Mouse (Mus musculus) hindbrain, embryonic 11.5 days (tissue): Measurements from ENCODE around the gene Nr2c1. TPM values are rescaled to one million over a fixed set of nuclear protein-coding genes. Genes with fewer than 3 reads are reported as not detected.

Experiments
- ATAC-seq: fragments of 200-750 bp; cut with Nextera tagmentation; 2 replicates; pipeline ENCODE4 v1.8.0; 2017; ENCODE audit warnings: mild to moderate bottlenecking, moderate TSS enrichment, moderate library complexity; ENCODE audit not compliant: low FRiP score
- DNase-seq: peaks from one replicate; pipeline ENCODE4 v3.0.0-alpha.2; 2015; ENCODE audit warnings: low spot score
- H3K27ac ChIP-seq: fragments of 300-500 bp; sonication (generic); 2 replicates; pipeline ENCODE4 v1.5.1; 2014; ENCODE audit warnings: mild to moderate bottlenecking, low read depth, low read length
- H3K27me3 ChIP-seq: fragments of 300-500 bp; sonication (generic); 2 replicates; pipeline ENCODE4 v1.6.1; 2014; ENCODE audit warnings: mild to moderate bottlenecking, low read length, moderate library complexity, mixed read lengths; ENCODE audit not compliant: control insufficient read depth, insufficient read depth
- H3K36me3 ChIP-seq: fragments of 300-500 bp; sonication (generic); 2 replicates; pipeline ENCODE4 v1.6.1; 2014; ENCODE audit warnings: mild to moderate bottlenecking, low read length, moderate library complexity, mixed read lengths; ENCODE audit not compliant: control insufficient read depth, insufficient read depth
- H3K4me1 ChIP-seq: fragments of 300-500 bp; sonication (generic); replicated peaks from 2 replicates; pipeline ENCODE4 v1.6.1; 2014; ENCODE audit warnings: low read length, mixed read lengths; ENCODE audit not compliant: control insufficient read depth, insufficient read depth
- H3K4me2 ChIP-seq: fragments of 300-500 bp; sonication (generic); replicated peaks from 2 replicates; pipeline ENCODE4 v1.6.1; 2014; ENCODE audit warnings: mild to moderate bottlenecking, low read depth, low read length
- H3K4me3 ChIP-seq: fragments of 300-500 bp; sonication (generic); 2 replicates; pipeline ENCODE4 v1.5.1; 2014; ENCODE audit warnings: low read depth, low read length
- H3K9ac ChIP-seq: fragments of 300-500 bp; sonication (generic); 2 replicates; pipeline ENCODE4 v1.6.1; 2014; ENCODE audit warnings: low read depth, low read length
- H3K9me3 ChIP-seq: fragments of 300-500 bp; sonication (generic); 2 replicates; pipeline ENCODE4 v1.6.1; 2016; ENCODE audit warnings: low read length; ENCODE audit not compliant: control insufficient read depth
- WGBS: fragments of 180-500 bp; shearing (Covaris S2); extraction: QIAGEN DNeasy Blood & Tissue Kit; methylation state at CpG from one replicate; pipeline ENCODE4 v1.1.7; 2014; 5-methylcytosine and 5-hydroxymethylcytosine counted together
- polyA plus RNA-seq: library from polyadenylated mRNA; unstranded; fragments of >200 nt; fragmentation: Nextera tagmentation; extraction: Ambion mirVana; gene quantifications from 2 replicates; pipeline ENCODE4 v1.2.1, GENCODE M21; 2014

The Nr2c1 gene
- polyA plus RNA-seq, 1 experiment from 2014 or later, result 14.3 TPM

DNA sequence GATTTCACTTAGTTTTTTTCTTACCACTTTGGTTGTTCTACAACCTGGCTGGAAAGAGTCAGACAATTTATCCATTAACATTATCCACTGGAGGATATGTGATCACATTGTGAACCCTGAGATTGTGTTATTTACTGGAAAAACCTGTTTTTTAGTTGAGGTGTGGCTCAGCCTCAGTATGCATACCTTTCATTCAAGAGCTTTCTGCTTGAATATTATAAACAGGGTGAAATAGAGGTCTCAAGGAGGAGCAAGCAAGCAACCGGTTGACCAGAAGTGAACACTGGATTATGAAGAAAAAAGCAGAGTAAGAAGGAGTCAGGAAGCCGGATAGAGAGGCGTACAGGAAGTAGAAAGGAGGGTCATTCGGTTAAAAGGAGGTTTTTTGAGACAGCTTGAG lies 3.7 kb downstream of the Nr2c1 start:
- no peak overlapping the region for H3K4me2 ChIP-seq
- no peak overlapping the region for H3K4me3 ChIP-seq
- no peak for ATAC-seq
- H3K4me1 ChIP-seq, result peaks cover 3% of the 10 kb centered on the region; the same call in 1 of the 2 replicates
- H3K36me3 ChIP-seq, result no peaks in the 10 kb centered on the region
- H3K27ac ChIP-seq, result no peak overlapping the region
- WGBS, result 90% methylated on average over 4 of the region's 4 CpGs
- no peak overlapping the region for H3K9ac ChIP-seq
- no peak for DNase-seq
- H3K27me3 ChIP-seq, result no peaks in the 10 kb centered on the region
- no peaks in the 10 kb centered on the region for H3K9me3 ChIP-seq

DNA sequence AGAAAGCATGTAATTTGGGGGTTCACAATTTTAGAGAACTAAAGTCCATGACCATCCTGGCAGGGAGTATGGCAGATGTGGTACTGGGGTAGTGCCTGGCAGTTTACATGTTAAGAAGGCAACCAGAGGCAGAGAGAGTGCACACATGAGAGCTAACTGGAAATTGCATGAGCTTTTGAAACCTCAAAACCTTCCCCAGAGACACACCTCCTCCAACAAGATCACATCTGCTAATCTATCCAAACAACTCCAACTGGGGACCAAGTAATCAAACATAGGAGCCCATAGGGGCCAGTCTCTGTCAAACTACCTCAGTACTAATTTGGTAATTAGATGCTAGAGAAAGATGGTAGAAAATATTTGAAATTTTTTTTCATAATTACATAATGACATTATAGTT lies 6.0 kb downstream of the Nr2c1 start:
- ATAC-seq, result no peak
- no peaks in the 10 kb centered on the region for H3K36me3 ChIP-seq
- H3K9me3 ChIP-seq, result no peaks in the 10 kb centered on the region
- H3K9ac ChIP-seq, result no peak overlapping the region
- H3K4me3 ChIP-seq, result no peak overlapping the region
- no peak overlapping the region for H3K27ac ChIP-seq
- no peak overlapping the region for H3K4me2 ChIP-seq
- H3K4me1 ChIP-seq, result peaks cover 3% of the 10 kb centered on the region; the same call in 1 of the 2 replicates
- no peak for DNase-seq
- H3K27me3 ChIP-seq, result no peaks in the 10 kb centered on the region

DNA sequence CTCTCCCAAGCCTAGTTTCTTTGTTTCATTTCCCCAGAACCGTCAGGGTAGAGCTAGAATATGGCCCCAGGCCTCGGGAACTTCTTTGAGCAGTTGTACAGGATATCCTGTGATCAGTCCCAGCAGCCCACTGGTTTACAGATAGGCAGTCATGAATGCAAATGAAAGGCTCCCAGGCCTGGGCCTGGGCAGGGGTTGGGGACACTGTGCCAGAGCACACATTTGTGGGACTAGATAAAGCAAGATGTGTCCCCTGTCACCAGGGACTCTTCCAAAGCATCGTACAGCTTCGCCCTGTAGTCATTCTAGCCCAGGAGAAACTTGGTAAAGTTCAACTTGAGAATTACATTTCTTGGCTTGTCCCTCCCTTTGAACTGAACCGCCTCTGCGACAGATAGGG lies 11.1 kb downstream of the Nr2c1 start:
- ATAC-seq (no peak), DNase-seq (no peak)
- Histone ChIP-seq H3K4me2 (no peak overlapping the region), H3K9ac (no peak overlapping the region), H3K9me3 (no peaks in the 10 kb centered on the region), H3K27me3 (no peaks in the 10 kb centered on the region), H3K4me1 (no peaks in the 10 kb centered on the region), H3K27ac (no peak overlapping the region), H3K36me3 (peaks cover 4% of the 10 kb centered on the region; the same call in 1 of the 2 replicates), H3K4me3 (no peak overlapping the region)
- WGBS, result 92% methylated on average over 6 of the region's 6 CpGs

DNA sequence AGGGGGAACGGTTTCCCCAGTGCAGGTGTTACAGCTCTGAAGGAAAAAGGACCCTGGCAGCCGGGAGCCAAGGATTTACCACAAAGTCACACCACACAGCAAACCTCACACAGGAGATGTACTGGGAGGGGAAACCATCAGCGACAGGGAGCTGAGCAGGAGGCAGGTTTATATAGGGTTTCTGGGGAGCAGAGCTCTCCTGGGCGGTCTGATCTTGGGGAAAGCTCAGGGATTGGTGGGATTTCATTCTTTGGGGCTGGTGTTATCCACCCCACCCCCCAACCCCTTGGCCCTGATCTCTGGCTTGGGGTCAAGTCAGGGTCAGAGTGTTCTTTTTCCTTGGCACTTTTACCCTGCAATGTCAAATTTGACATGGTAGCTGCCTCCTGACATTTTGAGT lies 11.6 kb downstream of the Nr2c1 start:
- WGBS, result 84% methylated on average over 4 of the region's 4 CpGs
- H3K36me3 ChIP-seq, result peaks cover 4% of the 10 kb centered on the region; the same call in 1 of the 2 replicates
- no peaks in the 10 kb centered on the region for H3K4me1 ChIP-seq
- no peak overlapping the region for H3K27ac ChIP-seq
- ATAC-seq (no peak), DNase-seq (no peak)
- H3K4me2 ChIP-seq, result no peak overlapping the region
- H3K9me3 ChIP-seq, result no peaks in the 10 kb centered on the region
- H3K27me3 ChIP-seq, result no peaks in the 10 kb centered on the region
- H3K9ac ChIP-seq, result no peak overlapping the region
- no peak overlapping the region for H3K4me3 ChIP-seq

DNA sequence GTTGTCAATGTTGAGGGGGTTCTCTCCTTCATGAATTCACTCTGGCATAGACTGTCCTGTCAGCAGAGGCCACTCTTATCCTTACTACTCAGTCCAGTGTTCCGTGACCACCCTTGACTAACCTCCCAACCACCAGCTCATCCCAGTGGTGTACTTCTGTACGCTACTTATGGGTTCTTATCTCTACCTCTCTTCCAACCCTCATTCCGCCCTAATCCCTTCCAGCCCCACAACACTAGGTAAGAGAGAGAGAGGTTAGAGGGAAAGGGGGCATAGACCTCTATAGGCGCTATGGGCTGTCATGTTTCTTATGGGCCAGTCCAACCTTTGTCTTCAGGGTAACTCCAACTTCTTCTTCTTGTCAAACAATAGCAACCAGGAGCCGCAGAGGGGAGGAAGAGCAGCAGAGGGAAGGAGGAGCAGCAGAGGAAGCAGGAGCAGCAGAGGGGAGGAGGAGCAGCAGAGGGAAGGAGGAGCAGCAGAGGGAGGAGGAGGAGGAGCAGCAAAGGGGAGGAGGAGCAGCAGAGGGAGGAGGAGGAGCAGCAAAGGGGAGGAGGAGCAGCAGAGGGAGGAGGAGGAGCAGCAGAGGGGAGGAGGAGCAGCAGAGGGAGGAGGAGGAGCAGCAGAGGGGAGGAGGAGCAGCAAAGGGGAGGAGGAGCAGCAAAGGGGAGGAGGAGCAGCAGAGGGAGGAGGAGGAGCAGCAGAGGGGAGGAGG lies 13.4 kb downstream of the Nr2c1 start:
- DNase-seq, result no peak
- Histone ChIP-seq H3K27me3 (no peaks in the 10 kb centered on the region), H3K27ac (no peak overlapping the region), H3K36me3 (peaks cover 4% of the 10 kb centered on the region; the same call in 1 of the 2 replicates), H3K4me2 (no peak overlapping the region), H3K4me1 (no peaks in the 10 kb centered on the region), H3K9me3 (no peaks in the 10 kb centered on the region), H3K9ac (no peak overlapping the region), H3K4me3 (no peak overlapping the region)
- over 99% methylated on average over 5 of the region's 5 CpGs for WGBS
- no peak for ATAC-seq

DNA sequence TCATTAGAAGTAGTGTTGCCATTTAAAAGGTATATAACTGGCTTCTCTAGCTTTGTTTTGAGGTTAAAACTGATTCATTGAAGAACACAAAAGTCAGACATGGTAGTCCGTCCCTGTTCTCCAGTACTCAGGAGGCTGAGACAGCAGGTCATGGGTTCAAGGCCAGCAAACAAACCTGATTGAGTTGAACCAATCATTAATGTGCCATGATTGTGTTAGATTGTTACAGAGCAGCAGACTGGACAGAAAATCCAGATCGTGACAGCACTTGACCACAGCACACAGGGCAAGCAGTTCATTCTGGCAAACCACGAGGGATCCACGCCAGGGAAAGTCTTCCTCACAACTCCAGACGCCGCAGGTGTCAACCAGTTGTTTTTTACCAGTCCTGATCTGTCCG lies 14.2 kb downstream of the Nr2c1 start:
- Histone ChIP-seq H3K4me1 (no peaks in the 10 kb centered on the region), H3K36me3 (peaks cover 4% of the 10 kb centered on the region; the same call in 1 of the 2 replicates), H3K27ac (no peak overlapping the region), H3K9me3 (no peaks in the 10 kb centered on the region), H3K9ac (no peak overlapping the region), H3K4me2 (no peak overlapping the region), H3K4me3 (no peak overlapping the region), H3K27me3 (no peaks in the 10 kb centered on the region)
- WGBS, result 92% methylated on average over 7 of the region's 7 CpGs
- ATAC-seq (no peak), DNase-seq (no peak)

DNA sequence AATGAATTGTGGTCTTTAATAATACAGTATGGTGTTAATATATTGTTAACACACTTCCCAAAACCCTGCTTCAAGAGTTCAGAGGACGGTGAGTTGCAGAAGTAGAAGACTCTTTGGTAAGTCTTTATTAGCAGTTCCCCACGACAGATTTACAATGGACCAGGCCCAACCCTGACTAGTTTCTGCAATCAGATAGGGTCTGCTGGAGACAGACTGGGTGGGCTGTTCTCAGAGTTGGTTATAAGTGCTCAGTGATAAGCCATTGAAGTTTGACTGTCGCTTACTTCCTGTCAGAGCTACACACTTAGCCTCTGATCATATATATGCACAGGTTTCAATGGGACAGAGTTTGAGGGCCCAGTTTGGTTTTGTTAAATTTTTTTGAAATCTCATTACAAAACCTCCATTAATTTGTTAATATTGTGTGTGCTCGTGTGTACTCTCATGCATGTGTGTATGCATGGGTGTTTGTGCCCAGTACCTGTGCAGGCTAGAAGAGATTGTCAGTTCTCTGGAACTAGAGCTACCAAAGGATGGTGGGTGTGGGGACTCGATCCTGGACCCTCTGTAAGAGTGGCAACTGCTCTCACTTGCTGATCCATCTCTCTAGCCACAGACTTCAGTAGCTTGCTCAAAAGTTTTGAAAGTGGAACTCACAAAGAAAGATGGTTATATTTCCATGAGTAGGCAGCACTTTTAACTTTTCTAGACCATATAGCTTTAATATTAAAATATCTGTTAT lies 16.5 kb downstream of the Nr2c1 start:
- peaks cover 3% of the 10 kb centered on the region; the same call in 1 of the 2 replicates for H3K36me3 ChIP-seq
- no peak for DNase-seq

DNA sequence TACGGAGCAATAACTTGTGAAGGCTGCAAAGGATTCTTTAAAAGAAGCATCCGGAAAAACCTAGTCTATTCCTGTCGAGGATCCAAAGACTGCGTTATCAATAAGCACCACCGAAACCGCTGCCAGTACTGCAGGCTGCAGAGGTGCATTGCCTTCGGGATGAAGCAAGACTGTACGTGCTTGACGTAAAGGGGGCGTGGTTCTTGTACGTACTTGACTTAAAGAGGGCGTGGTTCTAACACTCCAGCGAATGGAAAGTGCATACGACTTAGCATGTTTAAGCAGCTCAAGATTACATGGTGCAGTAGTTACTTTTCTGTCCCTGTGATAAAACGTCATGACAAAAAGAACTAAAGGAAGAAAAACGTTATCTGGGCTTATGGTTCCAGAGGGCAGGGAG lies 17.6 kb downstream of the Nr2c1 start:
- WGBS, result 90% methylated on average over 16 of the region's 16 CpGs
- ATAC-seq, result no peak
- DNase-seq, result no peak
- Histone ChIP-seq H3K4me2 (no peak overlapping the region), H3K27ac (no peak overlapping the region), H3K27me3 (no peaks in the 10 kb centered on the region), H3K9ac (no peak overlapping the region), H3K4me3 (no peak overlapping the region), H3K36me3 (peaks cover 10% of the 10 kb centered on the region; the same call in 1 of the 2 replicates), H3K4me1 (no peaks in the 10 kb centered on the region), H3K9me3 (no peaks in the 10 kb centered on the region)

More for the DNA sequence above, 16.5 kb downstream of the Nr2c1 start:
- H3K4me3 ChIP-seq, result no peak overlapping the region
- no peak overlapping the region for H3K9ac ChIP-seq
- H3K9me3 ChIP-seq, result no peaks in the 10 kb centered on the region
- no peak overlapping the region for H3K27ac ChIP-seq
- ATAC-seq, result no peak
- no peaks in the 10 kb centered on the region for H3K27me3 ChIP-seq
- 87% methylated on average over 5 of the region's 5 CpGs for WGBS
- H3K4me2 ChIP-seq, result no peak overlapping the region
- H3K4me1 ChIP-seq, result no peaks in the 10 kb centered on the region
